Mouse (Mus musculus) left cerebral cortex, adult 9 months (tissue): ENCODE results near the gene Nup210l.
"Not testable (repeated sequence)": the region's sequence is repeated elsewhere in the genome, so short reads cannot be mapped to it uniquely, and the experiment has no call there.

Experiments used
- DNase-seq, 2 experiments: peaks; one replicate each; pipeline ENCODE4 v3.0.0; 2022; ENCODE audit warnings: low spot score in 2 of 2

Nup210l gene

DNA sequence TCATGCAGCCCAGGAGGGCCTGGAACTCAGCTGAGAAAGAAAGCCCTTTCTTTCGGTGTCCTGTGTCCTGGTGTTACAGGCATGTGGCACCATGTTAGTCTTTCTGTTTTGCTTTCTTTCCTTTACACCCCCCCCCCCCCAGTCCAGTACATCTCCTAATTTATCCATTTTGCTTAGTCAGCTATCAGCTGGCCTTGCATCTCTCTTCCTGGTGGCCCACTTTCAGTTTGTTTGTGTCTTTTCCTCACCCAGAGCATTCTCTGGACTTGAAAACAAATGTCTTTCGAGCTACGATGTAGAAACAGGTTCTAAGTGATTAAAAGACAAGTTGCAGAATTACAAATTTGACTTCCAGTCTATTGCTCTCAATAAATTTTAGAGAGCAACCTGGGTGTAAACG lies 118.5 kb downstream of the Nup210l start:
- DNase-seq, result no peak

DNA sequence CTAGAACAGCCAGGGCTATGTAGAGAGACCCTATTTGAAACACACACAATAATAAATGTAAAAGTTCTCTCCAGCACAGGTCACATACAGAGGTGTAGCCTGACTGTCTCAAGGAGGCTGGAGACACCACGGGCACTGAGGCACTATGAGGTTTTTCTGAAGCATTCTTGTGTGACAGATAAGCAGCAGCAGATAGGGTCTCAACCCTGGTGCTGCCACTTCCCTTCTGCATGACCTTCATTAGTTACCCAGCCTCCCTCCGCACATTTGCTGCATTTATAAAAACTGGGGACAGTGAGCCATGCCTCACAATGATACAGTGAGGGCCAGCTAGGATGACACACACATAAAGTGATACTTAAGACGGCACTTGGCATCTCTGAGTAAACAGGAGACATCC lies 119.0 kb downstream of the Nup210l start:
- no peak for DNase-seq

- DNase-seq, result no peak
Observed at GRCm38 (mm10) chr3:90224331-90224730, 120.4 kb downstream of the Nup210l start.

DNA sequence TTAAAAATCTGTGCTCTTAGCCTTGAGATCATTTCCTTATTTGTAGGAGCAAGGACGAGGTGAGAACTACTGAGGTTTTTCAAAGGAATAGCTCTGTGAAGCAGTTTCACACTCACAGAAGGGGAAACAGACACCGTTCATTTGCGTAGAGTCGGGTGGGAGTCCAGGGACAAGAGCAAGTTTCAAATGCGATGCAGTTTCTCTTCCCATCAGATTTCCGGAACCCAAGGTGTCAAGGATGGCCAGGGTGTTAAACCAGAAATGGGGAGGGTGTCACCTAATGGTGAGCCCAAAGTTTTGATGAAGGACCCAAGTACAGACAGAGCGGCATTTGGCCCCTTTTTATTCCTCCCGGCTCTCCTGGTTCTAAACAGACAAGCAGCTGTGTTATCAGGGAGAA lies 127.1 kb downstream of the Nup210l start:
- no peak for DNase-seq

- DNase-seq, result peak; percentile 82 to 96
Observed at GRCm38 (mm10) chr3:90231507-90232333, 127.8 kb downstream of the Nup210l start, which contains the start of gene Jtb. Gene Jtb (plus strand): TSS chr3:90231597.

- no peak for DNase-seq
Observed at GRCm38 (mm10) chr3:90241251-90241650, 137.3 kb downstream of the Nup210l start.

- no peak for DNase-seq
Observed at GRCm38 (mm10) chr3:90241669-90242358, 137.9 kb downstream of the Nup210l start.

- peak in 1 of 2 experiments; percentile 42 for DNase-seq
Observed at GRCm38 (mm10) chr3:90242984-90243775, 139.2 kb downstream of the Nup210l start, which contains the start of gene Creb3l4. Gene Creb3l4 (minus strand): TSS chr3:90243512.

GRCm38 (mm10) chr3:90245406-90245805 lies 141.5 kb downstream of the Nup210l start:
- no peak for DNase-seq

- DNase-seq, result peak in 1 of 2 experiments; percentile 33
Observed at GRCm38 (mm10) chr3:90247630-90247959, 143.7 kb downstream of the Nup210l start.

DNA sequence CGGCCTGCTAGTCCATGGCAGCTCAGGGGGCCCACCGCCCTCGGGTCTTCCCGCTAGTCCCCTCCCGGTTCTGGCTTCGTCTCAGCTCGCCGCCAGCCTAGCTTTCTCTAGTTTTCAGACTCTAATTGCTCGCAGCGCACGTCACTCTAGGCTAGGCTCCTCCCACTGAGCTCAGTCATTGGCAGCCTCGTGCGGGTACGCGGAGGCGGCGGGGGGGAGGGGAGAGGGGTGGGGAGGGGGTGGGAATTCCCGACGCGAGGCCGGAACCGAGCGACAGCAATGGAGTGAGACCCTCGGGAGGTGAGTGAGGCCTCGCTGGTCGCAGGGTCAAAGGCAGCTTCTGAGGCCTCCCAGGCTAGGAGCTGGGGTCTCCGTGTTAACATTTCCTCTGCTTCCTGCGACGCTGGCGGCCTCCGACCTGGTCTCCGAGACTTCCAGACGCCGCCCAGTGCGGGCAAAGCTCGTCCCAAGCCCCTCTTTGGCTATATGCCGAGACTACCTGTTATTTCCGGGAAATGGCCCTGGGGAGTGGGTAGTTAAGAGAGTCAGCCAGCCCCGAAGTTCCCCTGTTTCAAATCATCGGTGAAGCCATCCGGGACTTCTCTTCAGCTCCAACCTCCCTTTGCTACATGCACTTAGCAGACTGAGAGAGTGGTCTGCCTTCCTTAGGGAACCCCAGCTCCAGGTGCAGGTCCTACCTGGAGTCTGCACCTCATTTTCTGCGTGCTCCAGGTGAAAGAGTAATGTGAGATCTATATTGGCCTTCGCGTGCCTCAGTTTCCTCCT lies 144.2 kb downstream of the Nup210l start, which contains the start of gene Slc39a1:
Gene Slc39a1, plus strand, starts transcription at position 213 of the 786 bp plus-strand sequence.
- DNase-seq, result peak; percentile 85 to 94

GRCm38 (mm10) chr3:90248746-90249100 lies 144.8 kb downstream of the Nup210l start:
- DNase-seq, result no peak

- DNase-seq, result no peak
Observed at GRCm38 (mm10) chr3:90250791-90251190, 146.9 kb downstream of the Nup210l start.

GRCm38 (mm10) chr3:90251731-90252226 lies 147.8 kb downstream of the Nup210l start:
- DNase-seq, result not testable (repeated sequence)

- DNase-seq, result not testable (repeated sequence)
Observed at GRCm38 (mm10) chr3:90252659-90253058, 148.7 kb downstream of the Nup210l start.

- DNase-seq, result not testable (repeated sequence)
Observed at GRCm38 (mm10) chr3:90253174-90253573, 149.2 kb downstream of the Nup210l start.

GRCm38 (mm10) chr3:90253653-90254418 lies 149.9 kb downstream of the Nup210l start, which contains the start of gene Crtc2:
Gene Crtc2 (plus strand): TSS chr3:90254163.
- DNase-seq, result peak; percentile 96 to 98

- DNase-seq, result no peak
Observed at GRCm38 (mm10) chr3:90254419-90255193, 150.7 kb downstream of the Nup210l start.

GRCm38 (mm10) chr3:90255194-90255565 lies 151.2 kb downstream of the Nup210l start:
- no peak for DNase-seq
